In genomic region chr8:45916496-45916895, GRCm38 (mm10) we compare ENCODE assay signal across 15 mouse cellular contexts. TPM values are rescaled to one million over a fixed set of nuclear protein-coding genes. Genes with fewer than 3 reads are reported as not detected.
DNase-seq lines count a peak whose midpoint lies in the region; ATAC-seq and TF ChIP-seq lines count a peak whose summit lies in the region.
"Had no signal": no experiment of that assay in that cellular context is flagged by ENCODE, and none has a peak within 500 bp of the region (broad histone marks: within the 10 kb centered on the region; RNA-seq: fewer than 3 reads in every experiment).

No protein-coding gene starts in this region.

- 0 out of 2 replicates have a peak, but pooled peaks have one; percentile 42 for TF ChIP-seq EP300 in lung, postnatal 0 days (IDR thresholded peaks at IDR 0.05)

- no peak overlapping the region for H3K4me2 ChIP-seq in heart, embryonic 15.5 days
- 0 out of 2 replicates have a peak overlapping the region, but pooled peaks have one; percentile 32 for H3K4me2 ChIP-seq in lung, postnatal 0 days (replicated peaks; ENCODE audit: low read depth, low read length)
- peak overlapping the region; percentile 28; the same call in 1 of the 2 replicates for H3K4me2 ChIP-seq in embryonic facial prominence, embryonic 15.5 days (replicated peaks)
- no peak overlapping the region for H3K4me2 ChIP-seq in midbrain, embryonic 15.5 days

- no peak overlapping the region for H3K9ac ChIP-seq in heart, embryonic 15.5 days
- no peak overlapping the region for H3K9ac ChIP-seq in lung, postnatal 0 days (replicated peaks; ENCODE audit: low read depth)
- H3K9ac ChIP-seq in embryonic facial prominence, embryonic 15.5 days, result no peak overlapping the region
- no peak overlapping the region for H3K9ac ChIP-seq in midbrain, embryonic 15.5 days
- H3K9ac ChIP-seq: liver, postnatal 0 days had no signal

- H3K4me1 ChIP-seq in heart, embryonic 15.5 days (replicated peaks), result peaks cover 5% of the 10 kb centered on the region; the same call in 1 of the 2 replicates
- H3K4me1 ChIP-seq in lung, postnatal 0 days (ENCODE audit: insufficient read depth, low read depth, low read length), result peaks cover 4% of the 10 kb centered on the region; the same call in 1 of the 2 replicates
- no peaks in the 10 kb centered on the region for H3K4me1 ChIP-seq in embryonic facial prominence, embryonic 15.5 days
- no peaks in the 10 kb centered on the region for H3K4me1 ChIP-seq in midbrain, embryonic 15.5 days

- intact Hi-C loops in heart, postnatal 36 days (cut with DNase I), result loop anchor here (5.0 kb wide), 1 partner anchor 99 kb away; no protein-coding TSS in a partner anchor

- ATAC-seq in heart, embryonic 15.5 days (replicated peaks; ENCODE audit: insufficient number of reproducible peaks, insufficient read depth, low FRiP score, low read depth), result no peak
- peak; percentile 40 for ATAC-seq in lung, postnatal 0 days
- no peak for ATAC-seq in embryonic facial prominence, embryonic 15.5 days (ENCODE audit: insufficient number of reproducible peaks, low FRiP score, low TSS enrichment, low read depth)
- ATAC-seq in midbrain, embryonic 15.5 days (replicated peaks), result no peak
- ATAC-seq: forebrain, embryonic 14.5 days; liver, postnatal 0 days had no signal

- WGBS in heart, embryonic 15.5 days, result 62% methylated on average over 3 of the region's 3 CpGs
- 38% methylated on average over 3 of the region's 3 CpGs for WGBS in lung, postnatal 0 days
- WGBS in embryonic facial prominence, embryonic 15.5 days, result 78% methylated on average over 3 of the region's 3 CpGs
- WGBS in midbrain, embryonic 15.5 days, result 87% methylated on average over 3 of the region's 3 CpGs

- peak overlapping the region; percentile 32 for H3K27ac ChIP-seq in heart, embryonic 15.5 days
- 0 out of 2 replicates have a peak overlapping the region, but pooled peaks have one; percentile 14 for H3K27ac ChIP-seq in lung, postnatal 0 days (ENCODE audit: low read length)
- H3K27ac ChIP-seq in embryonic facial prominence, embryonic 15.5 days (replicated peaks), result peak overlapping the region; percentile 63; the same call in 1 of the 2 replicates
- H3K27ac ChIP-seq in midbrain, embryonic 15.5 days, result no peak overlapping the region

- no peaks in the 10 kb centered on the region for H3K9me3 ChIP-seq in heart, embryonic 15.5 days (replicated peaks)
- no peaks in the 10 kb centered on the region for H3K9me3 ChIP-seq in lung, postnatal 0 days (ENCODE audit: low read length)
- H3K9me3 ChIP-seq in embryonic facial prominence, embryonic 15.5 days (replicated peaks), result no peaks in the 10 kb centered on the region
- H3K9me3 ChIP-seq in midbrain, embryonic 15.5 days, result no peaks in the 10 kb centered on the region

- peaks cover 26% of the 10 kb centered on the region for H3K36me3 ChIP-seq in heart, embryonic 15.5 days
- H3K36me3 ChIP-seq in lung, postnatal 0 days (ENCODE audit: insufficient read depth, low read length), result no peaks in the 10 kb centered on the region
- no peaks in the 10 kb centered on the region for H3K36me3 ChIP-seq in embryonic facial prominence, embryonic 15.5 days
- no peaks in the 10 kb centered on the region for H3K36me3 ChIP-seq in midbrain, embryonic 15.5 days (replicated peaks)

- H3K4me3 ChIP-seq in heart, embryonic 15.5 days, result no peak overlapping the region
- no peak overlapping the region for H3K4me3 ChIP-seq in lung, postnatal 0 days (ENCODE audit: low read depth, low read length)
- H3K4me3 ChIP-seq in embryonic facial prominence, embryonic 15.5 days (replicated peaks), result no peak overlapping the region
- H3K4me3 ChIP-seq in midbrain, embryonic 15.5 days, result no peak overlapping the region

- no peak for DNase-seq in heart, postnatal 36 days
- DNase-seq in lung, postnatal 0 days (ENCODE audit: low spot score), result no peak
- DNase-seq in lung, postnatal 14 days, result no peak
- no peak for DNase-seq in layer of hippocampus, adult 9-11 months
- DNase-seq: adrenal gland, postnatal 14 days; cerebellum, adult 2 months; kidney, postnatal 10 days; liver, postnatal 0 days had no signal

- no peak for TF ChIP-seq CTCF in lung, postnatal 0 days (IDR thresholded peaks at IDR 0.05)

- no peaks in the 10 kb centered on the region for H3K27me3 ChIP-seq in heart, embryonic 15.5 days
- no peaks in the 10 kb centered on the region; the same call in 1 of the 2 replicates for H3K27me3 ChIP-seq in lung, postnatal 0 days (replicated peaks; ENCODE audit: insufficient read depth, low read length)
- no peaks in the 10 kb centered on the region for H3K27me3 ChIP-seq in embryonic facial prominence, embryonic 15.5 days
- no peaks in the 10 kb centered on the region for H3K27me3 ChIP-seq in midbrain, embryonic 15.5 days (replicated peaks)

RNA-seq across cellular contexts. Expression of gene Ccdc110, which starts 17.9 kb away (rescaled TPM):
- polyA plus RNA-seq in heart, embryonic 15.5 days (2015; fragmentation: Nextera tagmentation; extraction: Ambion mirVana), result not detected in 2 replicates
- total RNA-seq in heart, postnatal 36 days (2021), result not detected
- not detected in 2 replicates for polyA plus RNA-seq in lung, postnatal 0 days (2015; fragmentation: Nextera tagmentation; extraction: Ambion mirVana)
- not detected in 2 replicates for polyA plus RNA-seq in embryonic facial prominence, embryonic 15.5 days (2015; fragmentation: Nextera tagmentation; extraction: Ambion mirVana)
- 0.12 and 0.29 TPM in 2 replicates for polyA plus RNA-seq in midbrain, embryonic 15.5 days (2015; fragmentation: Nextera tagmentation; extraction: Ambion mirVana)
- total RNA-seq: adrenal gland, postnatal 14 days; hematopoietic stem cell, adult 5-6 weeks; megakaryocyte-erythroid progenitor cell, adult 5-6 weeks; monocyte, adult 5-6 weeks had no signal
- polyA plus RNA-seq: cerebellum, adult 2 months; liver, postnatal 0 days had no signal

RNA-seq across cellular contexts. Expression of gene Pdlim3, which starts 31.2 kb away (rescaled TPM):
- polyA plus RNA-seq in heart, embryonic 15.5 days (2015; fragmentation: Nextera tagmentation; extraction: Ambion mirVana), result 148 and 174 TPM in 2 replicates
- 10 to 100 TPM; 25.6 to 35.2 TPM for total RNA-seq in heart, postnatal 36 days (2021)
- 54.7 and 59.2 TPM in 2 replicates for polyA plus RNA-seq in lung, postnatal 0 days (2015; fragmentation: Nextera tagmentation; extraction: Ambion mirVana)
- 78.9 and 107 TPM in 2 replicates for polyA plus RNA-seq in embryonic facial prominence, embryonic 15.5 days (2015; fragmentation: Nextera tagmentation; extraction: Ambion mirVana)
- polyA plus RNA-seq in midbrain, embryonic 15.5 days (2015; fragmentation: Nextera tagmentation; extraction: Ambion mirVana), result 21.2 and 25.9 TPM in 2 replicates
- total RNA-seq: hematopoietic stem cell, adult 5-6 weeks; megakaryocyte-erythroid progenitor cell, adult 5-6 weeks; monocyte, adult 5-6 weeks had no signal

RNA-seq across cellular contexts. Expression of gene 1700029J07Rik, which starts 58.6 kb away (rescaled TPM):
- polyA plus RNA-seq in heart, embryonic 15.5 days (2015; fragmentation: Nextera tagmentation; extraction: Ambion mirVana), result 3.0 and 3.2 TPM in 2 replicates
- under 1 TPM; 0.33 to 0.50 TPM for total RNA-seq in heart, postnatal 36 days (2021)
- 5.0 and 7.5 TPM in 2 replicates for polyA plus RNA-seq in lung, postnatal 0 days (2015; fragmentation: Nextera tagmentation; extraction: Ambion mirVana)
- polyA plus RNA-seq in embryonic facial prominence, embryonic 15.5 days (2015; fragmentation: Nextera tagmentation; extraction: Ambion mirVana), result 9.2 and 11.0 TPM in 2 replicates
- 5.5 and 6.5 TPM in 2 replicates for polyA plus RNA-seq in midbrain, embryonic 15.5 days (2015; fragmentation: Nextera tagmentation; extraction: Ambion mirVana)

RNA-seq across cellular contexts. Expression of gene Ufsp2, which starts 58.8 kb away (rescaled TPM):
- 50.0 and 51.7 TPM in 2 replicates for polyA plus RNA-seq in heart, embryonic 15.5 days (2015; fragmentation: Nextera tagmentation; extraction: Ambion mirVana)
- total RNA-seq in heart, postnatal 36 days (2021), result 10 to 100 TPM; 30.9 to 32.4 TPM
- polyA plus RNA-seq in lung, postnatal 0 days (2015; fragmentation: Nextera tagmentation; extraction: Ambion mirVana), result 64.9 and 69.3 TPM in 2 replicates
- 94.6 and 100 TPM in 2 replicates for polyA plus RNA-seq in embryonic facial prominence, embryonic 15.5 days (2015; fragmentation: Nextera tagmentation; extraction: Ambion mirVana)
- polyA plus RNA-seq in midbrain, embryonic 15.5 days (2015; fragmentation: Nextera tagmentation; extraction: Ambion mirVana), result 56.0 and 64.0 TPM in 2 replicates

Comparison
In these comparisons a context has a peak if more than half of its experiments do, and no peak if none do; other contexts are left out.
1. H3K4me2 ChIP-seq: peak in lung, postnatal 0 days (single experiment) and embryonic facial prominence, embryonic 15.5 days (single experiment); none in heart, embryonic 15.5 days (single experiment) and midbrain, embryonic 15.5 days (single experiment).